Mouse (Mus musculus): ENCODE data around the gene Tpst1. TPM values are rescaled to one million over a fixed set of nuclear protein-coding genes. Genes with fewer than 3 reads are reported as not detected.

The Tpst1 gene
- total and polyA plus RNA-seq, 2 experiments: 10.8 to 15.6 TPM

DNA sequence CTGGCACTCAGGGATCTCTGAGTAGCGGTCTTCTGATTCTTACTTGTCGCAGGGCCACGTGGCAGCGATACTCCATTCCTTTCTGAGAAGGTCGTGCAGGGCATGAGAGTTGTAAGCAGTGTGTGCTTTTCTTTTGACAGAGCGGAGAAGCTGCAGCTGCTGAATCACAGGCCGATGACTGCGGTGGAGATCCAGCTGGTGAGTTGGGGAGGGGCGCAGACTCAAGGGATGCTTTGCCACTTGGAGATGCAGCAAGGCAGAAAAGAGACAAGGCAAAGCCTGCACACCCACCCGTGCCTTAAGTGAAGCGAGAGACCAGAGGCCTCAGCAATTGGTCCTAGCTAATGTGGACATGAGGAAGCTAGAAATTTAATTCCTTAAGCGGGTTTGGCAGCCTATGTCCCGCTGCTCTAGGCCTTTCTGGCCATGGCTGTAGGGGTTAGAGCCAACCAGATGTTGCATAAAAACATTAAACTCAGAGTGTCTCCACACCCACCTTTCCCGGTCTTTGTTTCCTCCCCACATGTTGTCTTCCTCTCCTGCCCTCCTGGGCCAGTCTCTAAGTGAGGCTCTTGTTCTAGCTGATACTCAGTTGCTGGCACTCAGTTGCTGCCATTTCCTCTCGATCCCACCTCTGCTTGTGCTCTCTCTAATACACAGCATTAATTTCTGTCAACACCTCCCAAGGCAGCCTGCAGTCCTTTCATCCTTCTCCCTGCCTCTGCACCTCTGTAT is 24.2 kb upstream of the Tpst1 start:
- H3K4me1 ChIP-seq (ENCODE audit: control insufficient read depth, insufficient read depth, low read length): peaks cover 12% of the 10 kb centered on the region
- H3K79me2 ChIP-seq (ENCODE audit: control insufficient read depth, insufficient read depth, low read length): peaks cover 7% of the 10 kb centered on the region; the same call in 1 of the 2 replicates
- H3K27me3 ChIP-seq (ENCODE audit: control insufficient read depth, insufficient read depth, low read length): no peaks in the 10 kb centered on the region
- H3K9ac ChIP-seq (ENCODE audit: low read depth, low read length): no peak overlapping the region
- TF ChIP-seq CTCF (IDR thresholded peaks at IDR 0.05; ENCODE audit: low read depth, low read length) (no peak), POLR2A (IDR thresholded peaks at IDR 0.05; ENCODE audit: extremely low read depth, insufficient read depth, low read length) (no peak)
- WGBS: 88% methylated on average over 15 of the region's 15 CpGs
- H3K4me3 ChIP-seq (ENCODE audit: insufficient read depth, low read depth, low read length): no peak overlapping the region
- H3K36me3 ChIP-seq (ENCODE audit: control insufficient read depth, insufficient read depth, low read length): peaks cover 25% of the 10 kb centered on the region
- no peak overlapping the region for H3K27ac ChIP-seq (replicated peaks; ENCODE audit: insufficient read depth, low read depth, low read length)
- no peak for DNase-seq (ENCODE audit: extremely low read depth, low read depth, low spot score)

- H3K27ac ChIP-seq (replicated peaks; ENCODE audit: insufficient read depth, low read depth, low read length): no peak overlapping the region
- peaks cover 7% of the 10 kb centered on the region; the same call in 1 of the 2 replicates for H3K79me2 ChIP-seq (ENCODE audit: control insufficient read depth, insufficient read depth, low read length)
- no peaks in the 10 kb centered on the region for H3K27me3 ChIP-seq (ENCODE audit: control insufficient read depth, insufficient read depth, low read length)
- peaks cover 25% of the 10 kb centered on the region for H3K36me3 ChIP-seq (ENCODE audit: control insufficient read depth, insufficient read depth, low read length)
- no peak for DNase-seq (ENCODE audit: extremely low read depth, low read depth, low spot score)
- H3K9ac ChIP-seq (ENCODE audit: low read depth, low read length): no peak overlapping the region
- H3K4me3 ChIP-seq (ENCODE audit: insufficient read depth, low read depth, low read length): no peak overlapping the region
- WGBS: 89% methylated on average over 6 of the region's 6 CpGs
- TF ChIP-seq CTCF (IDR thresholded peaks at IDR 0.05; ENCODE audit: low read depth, low read length) (no peak), POLR2A (IDR thresholded peaks at IDR 0.05; ENCODE audit: extremely low read depth, insufficient read depth, low read length) (no peak)
- H3K4me1 ChIP-seq (ENCODE audit: control insufficient read depth, insufficient read depth, low read length): peaks cover 7% of the 10 kb centered on the region
Observed at GRCm38 (mm10) chr5:130050416-130050815, 22.7 kb upstream of the Tpst1 start.

- WGBS: 92% methylated on average over 15 of the region's 15 CpGs
- Histone ChIP-seq H3K9ac (ENCODE audit: low read depth, low read length) (no peak overlapping the region), H3K36me3 (ENCODE audit: control insufficient read depth, insufficient read depth, low read length) (peaks cover 25% of the 10 kb centered on the region), H3K4me3 (ENCODE audit: insufficient read depth, low read depth, low read length) (no peak overlapping the region), H3K27me3 (ENCODE audit: control insufficient read depth, insufficient read depth, low read length) (no peaks in the 10 kb centered on the region), H3K79me2 (ENCODE audit: control insufficient read depth, insufficient read depth, low read length) (peaks cover 7% of the 10 kb centered on the region; the same call in 1 of the 2 replicates), H3K4me1 (ENCODE audit: control insufficient read depth, insufficient read depth, low read length) (peaks cover 5% of the 10 kb centered on the region), H3K27ac (replicated peaks; ENCODE audit: insufficient read depth, low read depth, low read length) (no peak overlapping the region)
- no peak for DNase-seq (ENCODE audit: extremely low read depth, low read depth, low spot score)
- no peak for TF ChIP-seq CTCF (IDR thresholded peaks at IDR 0.05; ENCODE audit: low read depth, low read length)
- TF ChIP-seq POLR2A (IDR thresholded peaks at IDR 0.05; ENCODE audit: extremely low read depth, insufficient read depth, low read length): no peak
Observed at GRCm38 (mm10) chr5:130051073-130051860, 21.9 kb upstream of the Tpst1 start.

GRCm38 (mm10) chr5:130052510-130052909 is 20.6 kb upstream of the Tpst1 start:
- H3K4me1 ChIP-seq (ENCODE audit: control insufficient read depth, insufficient read depth, low read length): peaks cover 6% of the 10 kb centered on the region
- H3K9ac ChIP-seq (ENCODE audit: low read depth, low read length): no peak overlapping the region
- WGBS: 75% methylated on average over 5 of the region's 5 CpGs
- no peak overlapping the region for H3K4me3 ChIP-seq (ENCODE audit: insufficient read depth, low read depth, low read length)
- H3K36me3 ChIP-seq (ENCODE audit: control insufficient read depth, insufficient read depth, low read length): peaks cover 15% of the 10 kb centered on the region
- no peaks in the 10 kb centered on the region for H3K27me3 ChIP-seq (ENCODE audit: control insufficient read depth, insufficient read depth, low read length)
- H3K27ac ChIP-seq (replicated peaks; ENCODE audit: insufficient read depth, low read depth, low read length): no peak overlapping the region
- H3K79me2 ChIP-seq (ENCODE audit: control insufficient read depth, insufficient read depth, low read length): peaks cover 3% of the 10 kb centered on the region; the same call in 1 of the 2 replicates
- no peak for DNase-seq (ENCODE audit: extremely low read depth, low read depth, low spot score)
- no peak for TF ChIP-seq CTCF (IDR thresholded peaks at IDR 0.05; ENCODE audit: low read depth, low read length)
- TF ChIP-seq POLR2A (IDR thresholded peaks at IDR 0.05; ENCODE audit: extremely low read depth, insufficient read depth, low read length): no peak

GRCm38 (mm10) chr5:130052955-130053354 is 20.2 kb upstream of the Tpst1 start:
- Histone ChIP-seq H3K4me1 (ENCODE audit: control insufficient read depth, insufficient read depth, low read length) (peaks cover 6% of the 10 kb centered on the region), H3K27ac (replicated peaks; ENCODE audit: insufficient read depth, low read depth, low read length) (no peak overlapping the region), H3K4me3 (ENCODE audit: insufficient read depth, low read depth, low read length) (no peak overlapping the region), H3K79me2 (ENCODE audit: control insufficient read depth, insufficient read depth, low read length) (peaks cover 7% of the 10 kb centered on the region; the same call in 1 of the 2 replicates), H3K27me3 (ENCODE audit: control insufficient read depth, insufficient read depth, low read length) (no peaks in the 10 kb centered on the region), H3K9ac (ENCODE audit: low read depth, low read length) (no peak overlapping the region), H3K36me3 (ENCODE audit: control insufficient read depth, insufficient read depth, low read length) (peaks cover 15% of the 10 kb centered on the region)
- TF ChIP-seq POLR2A (IDR thresholded peaks at IDR 0.05; ENCODE audit: extremely low read depth, insufficient read depth, low read length): no peak
- TF ChIP-seq CTCF (IDR thresholded peaks at IDR 0.05; ENCODE audit: low read depth, low read length): no peak
- peak; percentile 52 for DNase-seq (ENCODE audit: extremely low read depth, low read depth, low spot score)
- 82% methylated on average over 6 of the region's 6 CpGs for WGBS
